Mouse (Mus musculus) lung, postnatal 0 days (tissue): Measurements from ENCODE around the gene Snrnp25.

Experiments used
- CTCF ChIP-seq: IDR thresholded peaks from 2 replicates; pipeline ENCODE4 v1.5.1; 2016; ENCODE audit warnings: antibody characterized with exemption, mild to moderate bottlenecking
- EP300 ChIP-seq: IDR thresholded peaks from 2 replicates; pipeline ENCODE4 v1.6.1; 2016; ENCODE audit warnings: antibody characterized with exemption, mild to moderate bottlenecking, control low read depth

GRCm38 (mm10) chr11:32201922-32202685 lies 3.1 kb upstream of the Snrnp25 start:
- TF ChIP-seq CTCF: no peak
- TF ChIP-seq EP300: no peak
